Mouse (Mus musculus) ES-E14 (cell line): ENCODE results near the gene Fam24a. TPM values are rescaled to one million over a fixed set of nuclear protein-coding genes. Genes with fewer than 3 reads are reported as not detected.
A peak's percentile ranks its signal among the peaks of the same experiment; 100 is the strongest.

ENCODE experiments used
- DNase-seq: peaks from one replicate; pipeline ENCODE4 v3.0.0-alpha.2; 2013; ENCODE audit warnings: low read depth, low spot score
- H3K27ac ChIP-seq: 2 replicates; pipeline ENCODE4 v1.5.1; 2012; ENCODE audit warnings: low read depth, mild to moderate bottlenecking, low read length, moderate library complexity, mixed read lengths; ENCODE audit not compliant: poor library complexity, insufficient read depth, severe bottlenecking
- H3K36me3 ChIP-seq: 2 replicates; pipeline ENCODE4 v1.6.1; 2012; ENCODE audit warnings: mild to moderate bottlenecking, low read length, moderate library complexity, mixed read lengths; ENCODE audit not compliant: control insufficient read depth, poor library complexity, insufficient read depth, severe bottlenecking
- H3K4me1 ChIP-seq, 2 experiments: fragments of 150-350 bp in 1 of 2; sonication (generic) in 1 of 2; 2 replicates each; pipeline ENCODE4 v1.6.1; 2012; ENCODE audit warnings: low read length in 2 of 2, mild to moderate bottlenecking in 1 of 2, mixed read lengths in 1 of 2; ENCODE audit not compliant: control insufficient read depth in 2 of 2, insufficient read depth in 2 of 2, poor library complexity in 1 of 2
- H3K4me3 ChIP-seq, 2 experiments: fragments of 150-350 bp in 1 of 2; sonication (generic) in 1 of 2; 2 replicates each; pipeline ENCODE4 v1.5.1; 2012; ENCODE audit warnings: low read length in 2 of 2, low read depth in 1 of 2, mild to moderate bottlenecking in 1 of 2, mixed read lengths in 1 of 2; ENCODE audit not compliant: insufficient read depth in 1 of 2, poor library complexity in 1 of 2, severe bottlenecking in 1 of 2
- H3K9ac ChIP-seq: 2 replicates; pipeline ENCODE4 v1.6.1; 2012; ENCODE audit warnings: low read depth, mild to moderate bottlenecking, low read length, mixed read lengths; ENCODE audit not compliant: poor library complexity, insufficient read depth, severe bottlenecking
- H3K9me3 ChIP-seq: fragments of 150-350 bp; sonication (generic); 2 replicates; pipeline ENCODE4 v1.6.1; 2012; ENCODE audit warnings: low read depth, mild to moderate bottlenecking, low read length; ENCODE audit not compliant: control insufficient read depth, insufficient read depth
- CHD2 ChIP-seq: IDR thresholded peaks from 2 replicates; pipeline ENCODE4 v1.6.1; 2014; ENCODE audit warnings: mild to moderate bottlenecking, low read depth, low read length, inconsistent platforms
- HCFC1 ChIP-seq: IDR thresholded peaks from 2 replicates; pipeline ENCODE4 v1.6.1; 2012; ENCODE audit warnings: low read length, inconsistent platforms, borderline replicate concordance; ENCODE audit not compliant: insufficient read depth
- MAFK ChIP-seq: IDR thresholded peaks from 2 replicates; pipeline ENCODE4 v1.6.1; 2014; ENCODE audit warnings: mild to moderate bottlenecking, low read depth, low read length, inconsistent platforms; ENCODE audit not compliant: insufficient read depth
- ZC3H11A ChIP-seq: IDR thresholded peaks from 2 replicates; pipeline ENCODE4 v1.6.1; 2012; ENCODE audit warnings: low read depth, mild to moderate bottlenecking, inconsistent platforms, low read length, borderline replicate concordance
- ZNF384 ChIP-seq: IDR thresholded peaks from 2 replicates; pipeline ENCODE4 v1.6.1; 2012; ENCODE audit warnings: low read depth, low read length, inconsistent platforms
- in situ Hi-C, 2 experiments: fragments of 600-800 bp; cut with MboI; formaldehyde crosslinking; loops; one replicate each; pipeline ENCODE4 v1.15.1; 2025; ENCODE audit warnings: low sequenced_read_pairs in 2 of 2, inconsistent platforms in 1 of 2; ENCODE audit not compliant: unreplicated experiment in 2 of 2
- total RNA-seq: library from RNA; depleted of rRNA; stranded (reverse); fragments of 300-350 nt; gene quantifications from 2 replicates; pipeline ENCODE4 v1.2.3, GENCODE M21; 2012; rRNA removed

Fam24a gene
- total RNA-seq, 1 experiment = not detected

DNA sequence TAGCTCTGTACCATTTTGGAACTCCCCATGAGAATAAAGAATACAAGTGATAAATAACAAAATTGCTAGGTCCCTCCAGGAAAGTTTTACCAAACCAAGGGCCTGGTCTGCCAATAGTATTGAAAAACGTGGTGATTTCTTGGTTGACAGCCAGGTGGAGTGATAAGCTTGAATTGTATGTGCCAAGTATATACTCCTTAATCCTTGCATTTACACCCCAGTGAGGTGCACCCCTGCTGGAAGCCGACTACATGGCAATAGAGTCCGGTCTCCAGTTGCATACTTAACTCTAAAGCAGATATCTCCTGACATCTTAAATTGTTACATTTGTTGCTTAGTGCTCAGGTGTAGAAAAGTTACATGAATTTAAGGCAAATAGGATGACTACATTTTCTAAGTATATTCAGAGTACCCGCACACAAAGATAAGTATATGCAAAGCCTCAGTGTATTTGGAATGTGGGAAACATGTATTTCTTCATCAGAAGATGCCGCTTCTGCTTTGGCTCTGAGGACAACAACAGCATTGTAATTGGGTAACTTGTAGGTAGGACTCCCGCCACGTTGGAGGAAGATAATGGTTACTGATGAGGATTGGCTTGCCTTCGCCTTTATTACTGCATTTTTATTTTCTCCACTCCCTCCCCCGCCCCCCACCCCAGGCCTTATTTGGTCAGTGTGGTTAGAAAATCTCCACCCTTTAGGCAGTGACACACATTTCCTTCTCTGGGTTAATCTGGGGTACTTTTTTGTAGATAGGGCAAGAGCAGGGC, 38.4 kb downstream of the Fam24a start:
- in situ Hi-C loops = no loop called here
- DNase-seq = no peak

More for the DNA sequence above, 38.4 kb downstream of the Fam24a start:
- Histone ChIP-seq H3K4me1 (no peaks in the 10 kb centered on the region), H3K9me3 (no peaks in the 10 kb centered on the region), H3K9ac (no peak overlapping the region), H3K36me3 (peaks cover 2% of the 10 kb centered on the region; the same call in 1 of the 2 replicates), H3K27ac (no peak overlapping the region), H3K4me3 (peak overlapping the region; percentile 85 to 88; a peak in 3 of 4 replicates)
- TF ChIP-seq MAFK (no peak), CHD2 (no peak), HCFC1 (no peak), ZC3H11A (no peak), ZNF384 (no peak)

Other genes starting within 250 kb of the Fam24a start
- gene 4933402N03Rik, start 187.6 kb upstream of the Fam24a start, total RNA-seq = not detected in 2 replicates
- gene 5430419D17Rik, start 159.5 kb upstream of the Fam24a start, total RNA-seq = 0.04 and 0.05 TPM in 2 replicates
- gene Cuzd1, start 11.6 kb upstream of the Fam24a start, total RNA-seq = 0.16 and 0.71 TPM in 2 replicates
- not detected in 2 replicates for gene Fam24b, start 4.3 kb upstream of the Fam24a start, total RNA-seq
- 14.3 and 23.1 TPM in 2 replicates for gene 2310057M21Rik, start 28.9 kb downstream of the Fam24a start, total RNA-seq
- gene Pstk, start 37.3 kb downstream of the Fam24a start, total RNA-seq = 44.5 and 50.6 TPM in 2 replicates
- gene Ikzf5, start 76.7 kb downstream of the Fam24a start, total RNA-seq = 9.1 and 9.2 TPM in 2 replicates
- 11.8 and 22.4 TPM in 2 replicates for gene Acadsb, start 76.7 kb downstream of the Fam24a start, total RNA-seq
- gene Hmx3, start 209.0 kb downstream of the Fam24a start, total RNA-seq = not detected in 2 replicates
- gene Hmx2, start 214.9 kb downstream of the Fam24a start, total RNA-seq = 0.18 and 0.21 TPM in 2 replicates
- gene Bub3, start 226.4 kb downstream of the Fam24a start, total RNA-seq = 127 and 131 TPM in 2 replicates